Mouse (Mus musculus): ENCODE results near the gene Afdn.

The Afdn gene

GRCm38 (mm10) chr17:13759853-13760627 lies at the start of gene Afdn:
Gene Afdn, plus strand, starts transcription at chr17:13760539.
- DNase-seq, result peak; percentile 85

- no peak for DNase-seq
These were observed 49.2 kb upstream of the Afdn start for GRCm38 (mm10) chr17:13711173-13711572.

- DNase-seq, result no peak
These were observed 48.2 kb upstream of the Afdn start for GRCm38 (mm10) chr17:13712116-13712515.

GRCm38 (mm10) chr17:13712518-13712917 lies 47.8 kb upstream of the Afdn start:
- no peak for DNase-seq

- no peak for DNase-seq
These were observed 46.2 kb upstream of the Afdn start for GRCm38 (mm10) chr17:13714128-13714527.

- DNase-seq, result no peak
These were observed 45.7 kb upstream of the Afdn start for GRCm38 (mm10) chr17:13714654-13715053.

GRCm38 (mm10) chr17:13715511-13715910 lies 44.8 kb upstream of the Afdn start:
- no peak for DNase-seq

- no peak for DNase-seq
These were observed 44.0 kb upstream of the Afdn start for GRCm38 (mm10) chr17:13716336-13716735.

GRCm38 (mm10) chr17:13717428-13717827 lies 42.9 kb upstream of the Afdn start:
- DNase-seq, result no peak

GRCm38 (mm10) chr17:13720187-13720586 lies 40.2 kb upstream of the Afdn start:
- no peak for DNase-seq

- no peak for DNase-seq
These were observed 39.0 kb upstream of the Afdn start for GRCm38 (mm10) chr17:13721372-13721771.

GRCm38 (mm10) chr17:13722434-13722833 lies 37.9 kb upstream of the Afdn start:
- no peak for DNase-seq

- DNase-seq, result no peak
These were observed 35.3 kb upstream of the Afdn start for GRCm38 (mm10) chr17:13725004-13725550.

GRCm38 (mm10) chr17:13726832-13727355 lies 33.4 kb upstream of the Afdn start:
- no peak for DNase-seq

- DNase-seq, result no peak
These were observed 29.2 kb upstream of the Afdn start for GRCm38 (mm10) chr17:13730980-13731726.

- DNase-seq, result no peak
These were observed 28.6 kb upstream of the Afdn start for GRCm38 (mm10) chr17:13731727-13732112.

GRCm38 (mm10) chr17:13732685-13733084 lies 27.7 kb upstream of the Afdn start:
- no peak for DNase-seq

GRCm38 (mm10) chr17:13733971-13734370 lies 26.4 kb upstream of the Afdn start:
- no peak for DNase-seq

- DNase-seq, result no peak
These were observed 25.3 kb upstream of the Afdn start for GRCm38 (mm10) chr17:13735057-13735456.

GRCm38 (mm10) chr17:13735803-13736282 lies 24.5 kb upstream of the Afdn start:
- no peak for DNase-seq

GRCm38 (mm10) chr17:13737336-13737735 lies 23.0 kb upstream of the Afdn start:
- no peak for DNase-seq

GRCm38 (mm10) chr17:13738121-13738776 lies 22.1 kb upstream of the Afdn start:
- no peak for DNase-seq

GRCm38 (mm10) chr17:13738916-13739315 lies 21.4 kb upstream of the Afdn start:
- no peak for DNase-seq
